Mouse (Mus musculus) ES-E14 (cell line): Measurements from ENCODE around the gene Nrxn3. TPM values are rescaled to one million over a fixed set of nuclear protein-coding genes. Genes with fewer than 3 reads are reported as not detected.

ENCODE experiments used
- DNase-seq: peaks from one replicate; pipeline ENCODE4 v3.0.0-alpha.2; 2013; ENCODE audit warnings: low read depth, low spot score
- H3K27ac ChIP-seq: 2 replicates; pipeline ENCODE4 v1.5.1; 2012; ENCODE audit warnings: low read depth, mild to moderate bottlenecking, low read length, moderate library complexity, mixed read lengths; ENCODE audit not compliant: poor library complexity, insufficient read depth, severe bottlenecking
- H3K36me3 ChIP-seq: 2 replicates; pipeline ENCODE4 v1.6.1; 2012; ENCODE audit warnings: mild to moderate bottlenecking, low read length, moderate library complexity, mixed read lengths; ENCODE audit not compliant: control insufficient read depth, poor library complexity, insufficient read depth, severe bottlenecking
- H3K4me1 ChIP-seq, 2 experiments: fragments of 150-350 bp in 1 of 2; sonication (generic) in 1 of 2; 2 replicates each; pipeline ENCODE4 v1.6.1; 2012; ENCODE audit warnings: low read length in 2 of 2, mild to moderate bottlenecking in 1 of 2, mixed read lengths in 1 of 2; ENCODE audit not compliant: control insufficient read depth in 2 of 2, insufficient read depth in 2 of 2, poor library complexity in 1 of 2
- H3K4me3 ChIP-seq, 2 experiments: fragments of 150-350 bp in 1 of 2; sonication (generic) in 1 of 2; 2 replicates each; pipeline ENCODE4 v1.5.1; 2012; ENCODE audit warnings: low read length in 2 of 2, low read depth in 1 of 2, mild to moderate bottlenecking in 1 of 2, mixed read lengths in 1 of 2; ENCODE audit not compliant: insufficient read depth in 1 of 2, poor library complexity in 1 of 2, severe bottlenecking in 1 of 2
- H3K9ac ChIP-seq: 2 replicates; pipeline ENCODE4 v1.6.1; 2012; ENCODE audit warnings: low read depth, mild to moderate bottlenecking, low read length, mixed read lengths; ENCODE audit not compliant: poor library complexity, insufficient read depth, severe bottlenecking
- H3K9me3 ChIP-seq: fragments of 150-350 bp; sonication (generic); 2 replicates; pipeline ENCODE4 v1.6.1; 2012; ENCODE audit warnings: low read depth, mild to moderate bottlenecking, low read length; ENCODE audit not compliant: control insufficient read depth, insufficient read depth
- CHD2 ChIP-seq: IDR thresholded peaks from 2 replicates; pipeline ENCODE4 v1.6.1; 2014; ENCODE audit warnings: mild to moderate bottlenecking, low read depth, low read length, inconsistent platforms
- HCFC1 ChIP-seq: IDR thresholded peaks from 2 replicates; pipeline ENCODE4 v1.6.1; 2012; ENCODE audit warnings: low read length, inconsistent platforms, borderline replicate concordance; ENCODE audit not compliant: insufficient read depth
- MAFK ChIP-seq: IDR thresholded peaks from 2 replicates; pipeline ENCODE4 v1.6.1; 2014; ENCODE audit warnings: mild to moderate bottlenecking, low read depth, low read length, inconsistent platforms; ENCODE audit not compliant: insufficient read depth
- ZC3H11A ChIP-seq: IDR thresholded peaks from 2 replicates; pipeline ENCODE4 v1.6.1; 2012; ENCODE audit warnings: low read depth, mild to moderate bottlenecking, inconsistent platforms, low read length, borderline replicate concordance
- ZNF384 ChIP-seq: IDR thresholded peaks from 2 replicates; pipeline ENCODE4 v1.6.1; 2012; ENCODE audit warnings: low read depth, low read length, inconsistent platforms
- in situ Hi-C, 2 experiments: fragments of 600-800 bp; cut with MboI; formaldehyde crosslinking; loops; one replicate each; pipeline ENCODE4 v1.15.1; 2025; ENCODE audit warnings: low sequenced_read_pairs in 2 of 2, inconsistent platforms in 1 of 2; ENCODE audit not compliant: unreplicated experiment in 2 of 2
- total RNA-seq: library from RNA; depleted of rRNA; stranded (reverse); fragments of 300-350 nt; gene quantifications from 2 replicates; pipeline ENCODE4 v1.2.3, GENCODE M21; 2012

Gene Nrxn3
- total RNA-seq, 1 experiment = 0.13 TPM

DNA sequence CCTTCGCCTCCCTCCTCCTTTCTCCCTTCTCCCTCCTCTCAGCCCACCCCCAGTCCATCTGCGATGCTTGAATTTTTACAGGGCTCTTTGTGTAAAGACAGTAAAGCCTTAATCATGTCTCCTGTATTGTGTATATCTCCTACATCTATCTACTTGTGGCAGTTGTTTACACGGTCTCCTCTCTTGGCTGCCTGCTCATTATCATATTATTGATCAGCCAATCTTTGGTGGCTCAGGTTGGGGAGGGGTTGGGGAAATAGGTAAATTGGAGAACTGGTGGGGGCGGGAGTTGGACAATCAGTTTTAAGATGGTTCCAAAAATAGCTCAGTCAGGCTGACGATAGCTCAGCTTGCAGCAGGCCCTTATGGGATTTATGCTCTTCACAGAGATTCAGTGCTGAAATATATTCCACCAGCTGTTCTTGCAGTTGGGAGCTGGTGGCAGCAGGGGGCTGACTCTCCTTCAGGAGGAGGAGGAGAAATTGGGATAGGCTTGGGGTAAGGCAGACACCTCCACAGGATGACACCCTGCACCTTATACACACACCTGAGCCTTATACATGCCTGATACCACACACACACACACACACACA lies 654.5 kb downstream of the Nrxn3 start:
- H3K4me1 ChIP-seq = no peaks in the 10 kb centered on the region
- H3K36me3 ChIP-seq = no peaks in the 10 kb centered on the region
- no peak overlapping the region for H3K4me3 ChIP-seq
- in situ Hi-C loops = no loop called here
- no peak overlapping the region for H3K9ac ChIP-seq
- H3K27ac ChIP-seq = no peak overlapping the region
- no peaks in the 10 kb centered on the region for H3K9me3 ChIP-seq
- no peak for TF ChIP-seq ZC3H11A
- TF ChIP-seq HCFC1 = no peak
- TF ChIP-seq ZNF384 = no peak
- TF ChIP-seq CHD2 = no peak
- no peak for TF ChIP-seq MAFK
- no peak for DNase-seq

GRCm38 (mm10) chr12:89377687-89378086 lies 655.0 kb downstream of the Nrxn3 start:
- TF ChIP-seq HCFC1 (no peak), MAFK (no peak), ZC3H11A (no peak), ZNF384 (no peak), CHD2 (no peak)
- no peaks in the 10 kb centered on the region for H3K4me1 ChIP-seq
- H3K36me3 ChIP-seq = no peaks in the 10 kb centered on the region
- no peak overlapping the region for H3K27ac ChIP-seq
- in situ Hi-C loops = no loop called here
- H3K9ac ChIP-seq = no peak overlapping the region
- H3K4me3 ChIP-seq = no peak overlapping the region
- no peaks in the 10 kb centered on the region for H3K9me3 ChIP-seq
- DNase-seq = no peak

GRCm38 (mm10) chr12:89383254-89383653 lies 660.6 kb downstream of the Nrxn3 start:
- H3K9me3 ChIP-seq = no peaks in the 10 kb centered on the region
- no peak overlapping the region for H3K27ac ChIP-seq
- H3K36me3 ChIP-seq = no peaks in the 10 kb centered on the region
- DNase-seq = peak; percentile 12
- H3K9ac ChIP-seq = no peak overlapping the region
- in situ Hi-C loops = no loop called here
- no peaks in the 10 kb centered on the region for H3K4me1 ChIP-seq
- no peak overlapping the region for H3K4me3 ChIP-seq
- TF ChIP-seq ZNF384 (no peak), MAFK (no peak), CHD2 (no peak), ZC3H11A (no peak), HCFC1 (no peak)

- no peaks in the 10 kb centered on the region for H3K36me3 ChIP-seq
- in situ Hi-C loops = no loop called here
- H3K9ac ChIP-seq = no peak overlapping the region
- no peak overlapping the region for H3K4me3 ChIP-seq
- TF ChIP-seq ZNF384 (no peak), CHD2 (no peak), ZC3H11A (no peak), MAFK (no peak), HCFC1 (no peak)
- H3K4me1 ChIP-seq = no peaks in the 10 kb centered on the region
- H3K9me3 ChIP-seq = no peaks in the 10 kb centered on the region
- peak; percentile 1 for DNase-seq
- no peak overlapping the region for H3K27ac ChIP-seq
Observed at GRCm38 (mm10) chr12:89395121-89395792, 672.6 kb downstream of the Nrxn3 start.

DNA sequence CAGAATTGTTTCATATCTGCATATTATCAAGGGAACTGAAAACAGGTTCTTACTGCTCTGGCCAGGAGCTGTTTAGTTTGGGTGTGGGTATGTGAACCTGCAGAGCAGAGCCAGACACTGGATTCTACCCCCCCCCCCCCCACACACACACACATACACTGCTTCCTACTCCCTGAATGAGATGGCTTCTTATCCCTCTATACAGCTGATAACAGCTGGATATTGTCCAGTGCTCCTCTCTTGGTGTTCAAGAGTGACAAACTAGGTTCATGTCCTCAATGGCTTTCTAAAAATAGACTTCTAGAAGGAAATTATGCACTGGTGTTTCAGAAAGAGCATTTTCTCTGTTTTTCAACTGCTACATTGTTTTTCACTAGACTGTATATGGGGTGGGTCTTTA lies 713.8 kb downstream of the Nrxn3 start:
- DNase-seq = no peak
- H3K4me3 ChIP-seq = no peak overlapping the region
- TF ChIP-seq ZNF384 = no peak
- TF ChIP-seq ZC3H11A = no peak
- TF ChIP-seq MAFK = no peak
- TF ChIP-seq HCFC1 = no peak
- TF ChIP-seq CHD2 = no peak
- H3K4me1 ChIP-seq = no peaks in the 10 kb centered on the region
- H3K27ac ChIP-seq = no peak overlapping the region
- H3K9ac ChIP-seq = no peak overlapping the region
- no peaks in the 10 kb centered on the region for H3K9me3 ChIP-seq
- in situ Hi-C loops = no loop called here
- no peaks in the 10 kb centered on the region for H3K36me3 ChIP-seq
